Mouse (Mus musculus) inflammation-experienced regulatory T-cells, adult 6 months (primary cell): ENCODE data around the gene Gm6502. TPM values are rescaled to one million over a fixed set of nuclear protein-coding genes. Genes with fewer than 3 reads are reported as not detected.
"Not testable (repeated sequence)": the region's sequence is repeated elsewhere in the genome, so short reads cannot be mapped to it uniquely, and the experiment has no call there.

Experiments
- ATAC-seq: one replicate; pipeline ENCODE4 v1.8.0; 2017
- polyA plus RNA-seq, 3 experiments: library from polyadenylated mRNA; unstranded; fragments of 100-300 nt; shearing (Covaris generic); gene quantifications; one replicate each; pipeline ENCODE4 v1.2.1; 2017

Gm6502 gene
- not detected for polyA plus RNA-seq

DNA sequence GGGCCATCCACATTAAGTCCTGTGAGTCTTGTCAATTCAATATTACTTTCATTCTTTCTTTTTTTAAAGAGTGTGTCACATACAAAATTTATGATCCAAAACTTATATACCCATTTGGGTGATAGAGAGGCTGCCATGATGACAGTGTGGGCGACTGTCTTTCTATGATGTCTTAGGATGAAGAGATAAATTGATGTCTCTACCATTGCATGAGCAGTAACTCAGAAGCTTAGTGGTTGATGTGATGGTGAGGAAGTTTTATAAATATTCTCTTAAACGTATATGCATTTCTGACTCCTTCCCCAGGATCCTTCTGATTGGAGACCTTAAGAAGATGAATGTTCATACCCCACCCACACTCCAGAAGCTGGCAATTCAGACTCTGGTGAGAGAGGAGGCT, at the start of gene Gm6502:
Gm6502 (plus strand) TSS at position 301 of the 400 bp plus-strand sequence.
- ATAC-seq, result not testable (repeated sequence)

- ATAC-seq, result not testable (repeated sequence)
These were observed 7.5 kb upstream of the Gm6502 start, which contains the start of gene A430089I19Rik for GRCm38 (mm10) chr5:94306696-94307095. Gene A430089I19Rik (minus strand): TSS chr5:94306796.

DNA sequence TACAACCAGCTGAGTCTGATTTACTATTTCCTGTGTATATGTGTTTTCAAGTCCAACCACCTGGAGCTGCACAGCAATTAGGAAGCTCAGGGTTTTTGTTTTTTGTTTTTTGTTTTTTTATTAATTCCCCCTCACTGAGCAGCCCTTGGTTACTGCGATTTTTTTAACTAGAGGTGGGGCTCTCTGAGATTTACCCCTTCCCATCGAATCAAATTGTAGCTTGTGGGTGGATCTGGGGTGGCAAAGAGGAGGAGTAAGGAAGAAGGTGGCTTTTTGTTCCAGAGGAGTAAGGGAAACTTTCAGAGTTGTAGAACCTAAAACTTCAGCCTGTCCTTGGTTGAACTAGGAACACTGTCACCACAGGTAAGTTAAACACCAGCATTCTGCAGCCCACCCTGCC, 25.2 kb downstream of the Gm6502 start, which contains the start of gene AA792892:
AA792892 (plus strand) TSS at position 301 of the 400 bp plus-strand sequence.
- not testable (repeated sequence) for ATAC-seq

Other genes with a start within 250 kb of the Gm6502 start
- not detected for gene BC061212, start 243.9 kb upstream of the Gm6502 start, polyA plus RNA-seq
- not detected for gene Gm6351, start 238.1 kb upstream of the Gm6502 start, polyA plus RNA-seq
- not detected for gene Gm3106, start 96.4 kb upstream of the Gm6502 start, polyA plus RNA-seq
- gene A430089I19Rik, start 7.6 kb upstream of the Gm6502 start, polyA plus RNA-seq, result not detected
- gene AA792892, start 25.3 kb downstream of the Gm6502 start, polyA plus RNA-seq, result not detected
- gene Gm7682, start 131.3 kb downstream of the Gm6502 start, polyA plus RNA-seq, result not detected
- not detected for gene Gm3139, start 211.9 kb downstream of the Gm6502 start, polyA plus RNA-seq